Mouse (Mus musculus) limb, embryonic 13.5 days (tissue): ENCODE data around the gene Fbxw21. TPM values are rescaled to one million over a fixed set of nuclear protein-coding genes. Genes with fewer than 3 reads are reported as not detected.

Experiments used
- ATAC-seq: fragments of 200-750 bp; cut with Nextera tagmentation; 2 replicates; pipeline ENCODE4 v1.8.0; 2017; ENCODE audit warnings: low read depth, moderate number of reproducible peaks, moderate TSS enrichment; ENCODE audit not compliant: low FRiP score
- H3K27ac ChIP-seq: fragments of 300-500 bp; sonication (generic); 2 replicates; pipeline ENCODE4 v1.5.1; 2015; ENCODE audit warnings: inconsistent platforms, mild to moderate bottlenecking, moderate library complexity
- H3K27me3 ChIP-seq: fragments of 300-500 bp; sonication (generic); 2 replicates; pipeline ENCODE4 v1.6.1; 2015; ENCODE audit warnings: mild to moderate bottlenecking, inconsistent platforms
- H3K36me3 ChIP-seq: fragments of 300-500 bp; sonication (generic); 2 replicates; pipeline ENCODE4 v1.6.1; 2015; ENCODE audit warnings: inconsistent platforms, mild to moderate bottlenecking, moderate library complexity
- H3K4me1 ChIP-seq: fragments of 300-500 bp; sonication (generic); 2 replicates; pipeline ENCODE4 v1.6.1; 2015; ENCODE audit warnings: inconsistent platforms
- H3K4me2 ChIP-seq: fragments of 300-500 bp; sonication (generic); replicated peaks from 2 replicates; pipeline ENCODE4 v1.6.1; 2015; ENCODE audit warnings: inconsistent platforms, mild to moderate bottlenecking, moderate library complexity
- H3K4me3 ChIP-seq: fragments of 300-500 bp; sonication (generic); 2 replicates; pipeline ENCODE4 v1.5.1; 2015; ENCODE audit warnings: moderate library complexity, mild to moderate bottlenecking, inconsistent platforms
- H3K9ac ChIP-seq: fragments of 300-500 bp; sonication (generic); 2 replicates; pipeline ENCODE4 v1.6.1; 2015; ENCODE audit warnings: mild to moderate bottlenecking, inconsistent platforms
- H3K9me3 ChIP-seq: fragments of 300-500 bp; sonication (generic); 2 replicates; pipeline ENCODE4 v1.6.1; 2016; ENCODE audit warnings: inconsistent platforms
- WGBS: fragments of 180-500 bp; shearing (Covaris S2); methylation state at CpG from one replicate; pipeline ENCODE4 v1.1.7; 2015; 5-methylcytosine and 5-hydroxymethylcytosine counted together
- polyA plus RNA-seq: library from polyadenylated mRNA; unstranded; fragments of >200 nt; fragmentation: Nextera tagmentation; extraction: Ambion mirVana; gene quantifications from 2 replicates; pipeline ENCODE4 v1.2.1, GENCODE M21; 2015

The Fbxw21 gene
- polyA plus RNA-seq, 1 experiment from 2014 or later = not detected

DNA sequence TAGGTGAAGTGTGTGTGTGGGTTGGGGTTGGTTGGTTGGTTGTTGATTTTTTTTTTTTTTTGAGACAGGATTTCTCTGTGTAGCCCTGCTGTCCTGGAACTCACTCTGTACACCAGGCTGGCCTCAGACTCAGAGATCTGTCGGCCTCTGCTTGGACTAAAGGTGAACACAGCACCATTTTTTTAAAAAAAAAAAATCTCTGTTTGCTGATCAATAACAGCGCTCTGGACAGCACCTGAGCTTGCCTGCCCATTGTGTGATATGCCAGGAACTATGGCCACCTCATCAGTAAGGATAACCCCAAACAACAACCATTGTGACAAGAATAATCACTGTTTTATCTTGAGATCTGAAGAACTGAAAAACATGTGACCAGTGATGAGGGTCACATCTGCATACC is 36.8 kb downstream of the Fbxw21 start:
- no peak overlapping the region for H3K9ac ChIP-seq
- no peak for ATAC-seq
- H3K27ac ChIP-seq = no peak overlapping the region
- no peaks in the 10 kb centered on the region for H3K36me3 ChIP-seq
- 76% methylated on average over 2 of the region's 2 CpGs for WGBS
- H3K4me1 ChIP-seq = peaks cover 6% of the 10 kb centered on the region; the same call in 1 of the 2 replicates
- H3K4me3 ChIP-seq = no peak overlapping the region
- H3K27me3 ChIP-seq = no peaks in the 10 kb centered on the region
- no peaks in the 10 kb centered on the region for H3K9me3 ChIP-seq
- no peak overlapping the region for H3K4me2 ChIP-seq

- H3K4me2 ChIP-seq = no peak overlapping the region
- ATAC-seq = no peak
- H3K36me3 ChIP-seq = peaks cover 8% of the 10 kb centered on the region
- no peaks in the 10 kb centered on the region for H3K9me3 ChIP-seq
- no peak overlapping the region for H3K27ac ChIP-seq
- peaks cover 6% of the 10 kb centered on the region; the same call in 1 of the 2 replicates for H3K4me1 ChIP-seq
- no peak overlapping the region for H3K9ac ChIP-seq
- H3K4me3 ChIP-seq = no peak overlapping the region
- no peaks in the 10 kb centered on the region for H3K27me3 ChIP-seq
- 92% methylated on average over 3 of the region's 3 CpGs for WGBS
Measured at GRCm38 (mm10) chr9:109124164-109124563, 37.7 kb downstream of the Fbxw21 start.

DNA sequence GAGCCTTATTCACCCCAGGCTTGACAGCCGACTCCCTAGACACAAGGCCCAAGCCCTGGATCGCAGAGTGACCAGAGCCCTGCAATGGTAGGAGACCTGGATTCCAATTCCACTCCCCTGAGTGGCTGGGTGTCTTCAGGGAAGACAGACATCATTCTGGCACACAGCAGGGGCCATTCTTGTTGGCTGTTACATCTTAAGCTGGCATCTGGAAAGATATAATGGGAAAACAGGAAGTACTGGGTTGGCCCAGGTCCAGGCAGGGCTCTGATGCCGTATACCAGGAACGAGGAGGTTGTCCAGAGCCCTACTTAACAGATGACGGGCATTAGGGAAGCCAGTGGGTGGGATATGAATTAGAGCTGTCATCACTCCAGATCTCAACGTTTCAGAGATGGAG is 38.6 kb downstream of the Fbxw21 start:
- Histone ChIP-seq H3K27me3 (no peaks in the 10 kb centered on the region), H3K36me3 (peaks cover 17% of the 10 kb centered on the region), H3K4me2 (no peak overlapping the region), H3K27ac (no peak overlapping the region), H3K4me1 (peaks cover 6% of the 10 kb centered on the region; the same call in 1 of the 2 replicates), H3K4me3 (no peak overlapping the region), H3K9ac (no peak overlapping the region; the same call in 1 of the 2 replicates), H3K9me3 (no peaks in the 10 kb centered on the region)
- 37% methylated on average over 6 of the region's 6 CpGs for WGBS
- no peak for ATAC-seq

GRCm38 (mm10) chr9:109122553-109123085 is 39.2 kb downstream of the Fbxw21 start:
- no peak for ATAC-seq
- no peak overlapping the region for H3K9ac ChIP-seq
- no peaks in the 10 kb centered on the region for H3K27me3 ChIP-seq
- no peak overlapping the region for H3K4me2 ChIP-seq
- H3K27ac ChIP-seq = no peak overlapping the region
- H3K4me1 ChIP-seq = peaks cover 6% of the 10 kb centered on the region; the same call in 1 of the 2 replicates
- no peaks in the 10 kb centered on the region for H3K9me3 ChIP-seq
- 47% methylated on average over 2 of the region's 2 CpGs for WGBS
- H3K4me3 ChIP-seq = no peak overlapping the region
- peaks cover 24% of the 10 kb centered on the region for H3K36me3 ChIP-seq

- WGBS = 88% methylated on average over 6 of the region's 6 CpGs
- no peaks in the 10 kb centered on the region for H3K27me3 ChIP-seq
- H3K27ac ChIP-seq = no peak overlapping the region
Measured at GRCm38 (mm10) chr9:109120956-109121355, 40.9 kb downstream of the Fbxw21 start.

DNA sequence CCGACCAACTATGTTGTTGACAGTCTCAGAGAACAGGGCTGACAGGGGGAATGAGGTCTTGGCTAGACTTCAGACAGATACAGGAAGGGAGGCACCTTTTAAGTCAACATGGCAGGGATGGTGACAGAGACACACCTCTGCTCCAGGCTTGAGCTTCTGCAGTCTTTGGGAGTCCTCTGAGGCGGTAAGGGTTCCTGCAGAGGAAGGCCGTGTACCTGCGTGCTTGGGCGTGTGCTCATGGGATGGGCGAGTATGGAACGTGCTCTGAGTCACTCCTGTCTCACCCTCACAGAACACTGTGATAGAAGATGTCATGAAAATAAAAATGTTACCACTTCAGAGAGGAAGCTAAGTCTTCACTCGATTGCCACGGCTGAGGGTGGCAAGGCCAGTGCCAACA is 42.3 kb downstream of the Fbxw21 start:
- Histone ChIP-seq H3K4me2 (no peak overlapping the region), H3K27ac (no peak overlapping the region), H3K4me3 (no peak overlapping the region), H3K9me3 (no peaks in the 10 kb centered on the region), H3K36me3 (peaks cover 54% of the 10 kb centered on the region), H3K27me3 (no peaks in the 10 kb centered on the region), H3K9ac (no peak overlapping the region), H3K4me1 (peaks cover 6% of the 10 kb centered on the region; the same call in 1 of the 2 replicates)
- ATAC-seq = no peak
- WGBS = 86% methylated on average over 9 of the region's 9 CpGs

More at GRCm38 (mm10) chr9:109120956-109121355, 40.9 kb downstream of the Fbxw21 start:
- Histone ChIP-seq H3K36me3 (peaks cover 40% of the 10 kb centered on the region), H3K4me2 (no peak overlapping the region), H3K4me1 (peaks cover 6% of the 10 kb centered on the region; the same call in 1 of the 2 replicates), H3K4me3 (no peak overlapping the region), H3K9ac (0 out of 2 replicates have a peak overlapping the region, but pooled peaks have one; percentile 15), H3K9me3 (no peaks in the 10 kb centered on the region)
- no peak for ATAC-seq

DNA sequence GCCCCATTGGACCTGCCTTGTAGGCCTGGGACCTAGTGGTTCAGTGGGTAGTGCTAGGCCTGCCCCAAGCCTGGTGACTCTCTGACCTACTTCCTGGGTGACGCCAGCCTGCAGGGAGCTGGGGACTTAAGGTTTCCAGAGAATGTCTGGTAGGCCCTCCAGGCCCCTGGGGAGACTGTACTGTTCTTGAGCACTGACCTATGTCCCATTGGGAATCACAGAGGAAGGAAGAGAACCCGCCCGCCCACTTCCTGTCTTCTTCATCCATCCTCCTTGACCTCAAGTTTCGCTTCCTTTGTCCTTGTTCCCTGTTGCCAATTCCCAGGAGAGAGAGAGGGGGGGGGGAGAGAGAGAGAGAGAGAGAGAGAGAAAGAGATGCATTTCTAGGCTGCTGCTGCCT is 43.7 kb downstream of the Fbxw21 start:
- H3K27ac ChIP-seq = no peak overlapping the region
- H3K4me1 ChIP-seq = peaks cover under 1% of the 10 kb centered on the region; the same call in 1 of the 2 replicates
- 89% methylated on average over 4 of the region's 4 CpGs for WGBS
- no peak overlapping the region for H3K4me2 ChIP-seq
- no peak overlapping the region for H3K4me3 ChIP-seq
- no peaks in the 10 kb centered on the region for H3K27me3 ChIP-seq
- no peak for ATAC-seq
- peaks cover 69% of the 10 kb centered on the region for H3K36me3 ChIP-seq
- no peak overlapping the region for H3K9ac ChIP-seq
- H3K9me3 ChIP-seq = no peaks in the 10 kb centered on the region

GRCm38 (mm10) chr9:109116205-109116604 is 45.6 kb downstream of the Fbxw21 start:
- ATAC-seq = no peak
- 92% methylated on average over 10 of the region's 10 CpGs for WGBS
- Histone ChIP-seq H3K4me2 (no peak overlapping the region), H3K27me3 (no peaks in the 10 kb centered on the region), H3K27ac (no peak overlapping the region), H3K4me3 (no peak overlapping the region), H3K9ac (no peak overlapping the region), H3K4me1 (no peaks in the 10 kb centered on the region), H3K36me3 (peaks cover 88% of the 10 kb centered on the region), H3K9me3 (no peaks in the 10 kb centered on the region)

DNA sequence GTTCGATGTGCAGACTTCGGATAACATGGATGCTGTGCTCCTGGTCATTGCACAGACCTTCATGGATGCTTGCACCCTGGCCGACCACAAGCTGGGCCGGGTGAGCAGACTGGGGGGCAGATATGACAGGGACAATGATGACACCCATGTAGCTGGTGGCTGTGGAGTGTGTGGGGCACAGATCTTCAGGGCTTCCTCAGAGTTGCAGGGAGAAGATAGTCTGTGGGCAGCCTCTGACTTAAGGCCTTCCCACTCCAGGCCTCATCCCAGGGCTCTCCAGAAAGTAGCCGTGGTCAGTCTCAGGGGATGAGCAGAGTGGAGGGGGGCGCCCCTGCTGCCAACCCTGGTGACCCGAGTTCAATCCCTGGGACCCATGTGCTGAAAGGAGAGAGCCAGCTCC is 47.0 kb downstream of the Fbxw21 start:
- H3K9me3 ChIP-seq = no peaks in the 10 kb centered on the region
- no peaks in the 10 kb centered on the region for H3K4me1 ChIP-seq
- 91% methylated on average over 7 of the region's 7 CpGs for whole genome bisulfite sequencing
- H3K27me3 ChIP-seq = no peaks in the 10 kb centered on the region
- peaks cover 100% of the 10 kb centered on the region for H3K36me3 ChIP-seq
- H3K4me3 ChIP-seq = no peak overlapping the region
- H3K9ac ChIP-seq = no peak overlapping the region
- H3K27ac ChIP-seq = no peak overlapping the region
- H3K4me2 ChIP-seq = no peak overlapping the region
- no peak for ATAC-seq

- Histone ChIP-seq H3K36me3 (peaks cover 100% of the 10 kb centered on the region), H3K27ac (no peak overlapping the region), H3K4me3 (no peak overlapping the region), H3K4me2 (no peak overlapping the region), H3K9ac (no peak overlapping the region), H3K27me3 (no peaks in the 10 kb centered on the region), H3K4me1 (no peaks in the 10 kb centered on the region), H3K9me3 (no peaks in the 10 kb centered on the region)
- WGBS = 93% methylated on average over 11 of the region's 11 CpGs
- ATAC-seq = no peak
Measured at GRCm38 (mm10) chr9:109114276-109114675, 47.6 kb downstream of the Fbxw21 start.

DNA sequence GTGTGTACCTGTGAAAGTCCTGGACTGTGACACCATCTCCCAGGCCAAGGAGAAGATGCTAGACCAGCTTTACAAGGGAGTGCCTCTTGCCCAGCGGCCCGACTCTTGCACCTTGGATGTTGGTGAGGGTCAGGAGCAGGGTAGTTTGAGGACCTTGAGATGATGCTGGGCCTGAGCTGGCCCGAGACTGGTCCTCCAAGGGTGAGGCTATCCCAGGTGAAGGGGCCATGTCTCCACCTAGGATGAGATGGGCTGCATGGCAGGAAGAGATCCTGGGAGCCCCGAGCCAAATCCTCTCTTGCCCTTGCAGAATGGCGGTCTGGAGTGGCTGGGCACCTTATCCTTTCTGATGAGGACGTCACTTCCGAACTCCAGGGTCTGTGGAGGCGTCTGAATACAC is 48.5 kb downstream of the Fbxw21 start:
- peaks cover 100% of the 10 kb centered on the region for H3K36me3 ChIP-seq

GRCm38 (mm10) chr9:109111591-109111990 is 50.2 kb downstream of the Fbxw21 start:
- no peak overlapping the region for H3K4me2 ChIP-seq
- 93% methylated on average over 9 of the region's 9 CpGs for WGBS

More for the DNA sequence above, 48.5 kb downstream of the Fbxw21 start:
- Histone ChIP-seq H3K4me3 (no peak overlapping the region), H3K27ac (no peak overlapping the region), H3K9me3 (no peaks in the 10 kb centered on the region), H3K9ac (no peak overlapping the region), H3K4me1 (no peaks in the 10 kb centered on the region), H3K4me2 (no peak overlapping the region), H3K27me3 (no peaks in the 10 kb centered on the region)
- WGBS = 91% methylated on average over 8 of the region's 8 CpGs
- ATAC-seq = no peak

GRCm38 (mm10) chr9:109111101-109111500 is 50.7 kb downstream of the Fbxw21 start:
- 83% methylated on average over 4 of the region's 4 CpGs for WGBS
- ATAC-seq = no peak
- Histone ChIP-seq H3K27ac (no peak overlapping the region), H3K9ac (no peak overlapping the region), H3K9me3 (no peaks in the 10 kb centered on the region), H3K36me3 (peaks cover 99% of the 10 kb centered on the region), H3K27me3 (no peaks in the 10 kb centered on the region), H3K4me2 (no peak overlapping the region), H3K4me1 (peaks cover 13% of the 10 kb centered on the region), H3K4me3 (no peak overlapping the region)

More at GRCm38 (mm10) chr9:109111591-109111990, 50.2 kb downstream of the Fbxw21 start:
- Histone ChIP-seq H3K36me3 (peaks cover 99% of the 10 kb centered on the region), H3K4me3 (no peak overlapping the region), H3K27ac (no peak overlapping the region), H3K9ac (no peak overlapping the region), H3K9me3 (no peaks in the 10 kb centered on the region), H3K27me3 (no peaks in the 10 kb centered on the region), H3K4me1 (peaks cover 9% of the 10 kb centered on the region)
- ATAC-seq = no peak
